Mouse (Mus musculus) neutrophil, adult 5-6 weeks (primary cell): ENCODE data around the gene Nol7. TPM values are rescaled to one million over a fixed set of nuclear protein-coding genes. Genes with fewer than 3 reads are reported as not detected.

ENCODE experiments used
- ATAC-seq: fragments of 151-379, 151-347 bp; 2 replicates; pipeline ENCODE4 v1.8.0; 2017; ENCODE audit warnings: mild to moderate bottlenecking, moderate TSS enrichment; ENCODE audit not compliant: insufficient number of reproducible peaks, poor library complexity, low FRiP score, severe bottlenecking; ENCODE audit errors: extremely low read depth
- total RNA-seq: library from RNA; stranded (forward); fragments of 200-1000 nt; gene quantifications from 2 replicates; pipeline ENCODE4 v1.2.3, GENCODE M21; 2017

The Nol7 gene
- total RNA-seq, 1 experiment from 2014 or later, result 176 TPM

GRCm38 (mm10) chr13:43412311-43412710, 14.1 kb downstream of the Nol7 start:
- ATAC-seq, result no peak

- no peak for ATAC-seq
Measured at GRCm38 (mm10) chr13:43413611-43414010, 15.4 kb downstream of the Nol7 start.

GRCm38 (mm10) chr13:43415249-43415648, 17.1 kb downstream of the Nol7 start:
- no peak for ATAC-seq

- ATAC-seq, result no peak
Measured at GRCm38 (mm10) chr13:43428436-43428835, 30.2 kb downstream of the Nol7 start.

GRCm38 (mm10) chr13:43433395-43433794, 35.2 kb downstream of the Nol7 start:
- no peak for ATAC-seq

- ATAC-seq, result no peak
Measured at GRCm38 (mm10) chr13:43440376-43440775, 42.2 kb downstream of the Nol7 start.

- no peak for ATAC-seq
Measured at GRCm38 (mm10) chr13:43442551-43442950, 44.4 kb downstream of the Nol7 start.

- ATAC-seq, result no peak
Measured at GRCm38 (mm10) chr13:43443706-43444105, 45.5 kb downstream of the Nol7 start.

- ATAC-seq, result no peak
Measured at GRCm38 (mm10) chr13:43444717-43445116, 46.5 kb downstream of the Nol7 start.

- ATAC-seq, result no peak
Measured at GRCm38 (mm10) chr13:43445754-43446153, 47.6 kb downstream of the Nol7 start.

- ATAC-seq, result no peak
Measured at GRCm38 (mm10) chr13:43447721-43448120, 49.5 kb downstream of the Nol7 start.

- no peak for ATAC-seq
Measured at GRCm38 (mm10) chr13:43450686-43451085, 52.5 kb downstream of the Nol7 start.

- ATAC-seq, result no peak
Measured at GRCm38 (mm10) chr13:43452177-43452576, 54.0 kb downstream of the Nol7 start.

- ATAC-seq, result no peak
Measured at GRCm38 (mm10) chr13:43452843-43453605, 54.8 kb downstream of the Nol7 start.

- ATAC-seq, result no peak
Measured at GRCm38 (mm10) chr13:43454431-43454830, 56.2 kb downstream of the Nol7 start.

Other genes starting within 250 kb of the Nol7 start
- gene Tbc1d7, start 226.9 kb upstream of the Nol7 start, total RNA-seq, result 6.8 and 7.1 TPM in 2 replicates
- gene Gfod1, start 94.2 kb upstream of the Nol7 start, total RNA-seq, result 18.5 and 19.2 TPM in 2 replicates
- gene Sirt5, start 32.9 kb upstream of the Nol7 start, total RNA-seq, result 5.5 and 6.6 TPM in 2 replicates
- 94.4 and 100 TPM in 2 replicates for gene Ranbp9, start 82.9 kb downstream of the Nol7 start, total RNA-seq
- 24.2 and 32.5 TPM in 2 replicates for gene Mcur1, start 161.8 kb downstream of the Nol7 start, total RNA-seq
- not detected in 2 replicates for gene Rnf182, start 217.3 kb downstream of the Nol7 start, total RNA-seq